14 mouse cellular contexts compared by ENCODE assay signal in genomic region chr8:109436056-109436455, GRCm38 (mm10). TPM values are rescaled to one million over a fixed set of nuclear protein-coding genes. Genes with fewer than 3 reads are reported as not detected.
DNase-seq lines count a peak whose midpoint lies in the region; ATAC-seq lines count a peak whose summit lies in the region.
"Had no signal": no experiment of that assay in that cellular context is flagged by ENCODE, and none has a peak within 500 bp of the region (broad histone marks: within the 10 kb centered on the region; RNA-seq: fewer than 3 reads in every experiment).

No protein-coding gene starts in this region.

- 85% methylated on average over 4 of the region's 4 CpGs for WGBS in lung, embryonic 15.5 days
- WGBS in forebrain, embryonic 12.5 days = 85% methylated on average over 4 of the region's 4 CpGs
- WGBS in hindbrain, embryonic 15.5 days = 86% methylated on average over 4 of the region's 4 CpGs
- WGBS in neural tube, embryonic 12.5 days = 87% methylated on average over 4 of the region's 4 CpGs
- WGBS in intestine, embryonic 16.5 days = 88% methylated on average over 4 of the region's 4 CpGs

- H3K4me1 ChIP-seq in lung, embryonic 15.5 days = peaks cover 4% of the 10 kb centered on the region; the same call in 1 of the 2 replicates
- H3K4me1 ChIP-seq in forebrain, embryonic 12.5 days = peaks cover 10% of the 10 kb centered on the region
- H3K4me1 ChIP-seq in hindbrain, embryonic 15.5 days (replicated peaks) = peaks cover 14% of the 10 kb centered on the region
- peaks cover 7% of the 10 kb centered on the region for H3K4me1 ChIP-seq in neural tube, embryonic 12.5 days
- H3K4me1 ChIP-seq in intestine, embryonic 16.5 days (ENCODE audit: control insufficient read depth, insufficient read depth, low read length) = no peaks in the 10 kb centered on the region
- H3K4me1 ChIP-seq: liver, embryonic 12.5 days had no signal

- H3K36me3 ChIP-seq in lung, embryonic 15.5 days = no peaks in the 10 kb centered on the region
- H3K36me3 ChIP-seq in forebrain, embryonic 12.5 days (replicated peaks) = no peaks in the 10 kb centered on the region
- H3K36me3 ChIP-seq in hindbrain, embryonic 15.5 days = no peaks in the 10 kb centered on the region
- H3K36me3 ChIP-seq in neural tube, embryonic 12.5 days = no peaks in the 10 kb centered on the region
- no peaks in the 10 kb centered on the region for H3K36me3 ChIP-seq in intestine, embryonic 16.5 days (ENCODE audit: control insufficient read depth, insufficient read depth, low read length)
- H3K36me3 ChIP-seq: liver, embryonic 12.5 days had no signal

- H3K27ac ChIP-seq in lung, embryonic 15.5 days = no peak overlapping the region
- H3K27ac ChIP-seq in forebrain, embryonic 12.5 days = peak overlapping the region; percentile 85
- peak overlapping the region; percentile 78 for H3K27ac ChIP-seq in hindbrain, embryonic 15.5 days (replicated peaks)
- no peak overlapping the region for H3K27ac ChIP-seq in neural tube, embryonic 12.5 days
- no peak overlapping the region for H3K27ac ChIP-seq in intestine, embryonic 16.5 days (ENCODE audit: low read length)
- H3K27ac ChIP-seq: liver, embryonic 12.5 days had no signal

- H3K4me2 ChIP-seq in lung, embryonic 15.5 days = peak overlapping the region; percentile 41; the same call in 1 of the 2 replicates
- no peak overlapping the region for H3K4me2 ChIP-seq in forebrain, embryonic 12.5 days
- H3K4me2 ChIP-seq in hindbrain, embryonic 15.5 days = peak overlapping the region; percentile 49; the same call in 1 of the 2 replicates
- peak overlapping the region; percentile 48; the same call in 1 of the 2 replicates for H3K4me2 ChIP-seq in neural tube, embryonic 12.5 days (replicated peaks)
- no peak overlapping the region for H3K4me2 ChIP-seq in intestine, embryonic 16.5 days (ENCODE audit: low read depth, low read length)
- H3K4me2 ChIP-seq: liver, embryonic 12.5 days had no signal

- no peaks in the 10 kb centered on the region for H3K27me3 ChIP-seq in lung, embryonic 15.5 days
- H3K27me3 ChIP-seq in forebrain, embryonic 12.5 days = peaks cover 9% of the 10 kb centered on the region; the same call in 1 of the 2 replicates
- H3K27me3 ChIP-seq in hindbrain, embryonic 15.5 days = no peaks in the 10 kb centered on the region; the same call in 1 of the 2 replicates
- H3K27me3 ChIP-seq in neural tube, embryonic 12.5 days (replicated peaks) = no peaks in the 10 kb centered on the region
- no peaks in the 10 kb centered on the region for H3K27me3 ChIP-seq in intestine, embryonic 16.5 days (replicated peaks; ENCODE audit: control insufficient read depth, insufficient read depth, low read length)
- H3K27me3 ChIP-seq: liver, embryonic 12.5 days had no signal

- DNase-seq in lung, postnatal 25 days (ENCODE audit: low spot score) = no peak
- no peak for DNase-seq in frontal cortex, adult 2 months (ENCODE audit: extremely low spot score in 1 of 2, low spot score in 1 of 2)
- DNase-seq: cerebellum, postnatal 14 days; thymus, adult 2 months had no signal

- peak overlapping the region; percentile 16; the same call in 1 of the 2 replicates for H3K4me3 ChIP-seq in lung, embryonic 15.5 days
- H3K4me3 ChIP-seq in forebrain, embryonic 12.5 days (replicated peaks) = no peak overlapping the region
- H3K4me3 ChIP-seq in hindbrain, embryonic 15.5 days = no peak overlapping the region
- H3K4me3 ChIP-seq in neural tube, embryonic 12.5 days = no peak overlapping the region
- no peak overlapping the region for H3K4me3 ChIP-seq in intestine, embryonic 16.5 days (ENCODE audit: low read length)
- H3K4me3 ChIP-seq: liver, embryonic 12.5 days had no signal

- H3K9me3 ChIP-seq in lung, embryonic 15.5 days = no peaks in the 10 kb centered on the region
- no peaks in the 10 kb centered on the region for H3K9me3 ChIP-seq in forebrain, embryonic 12.5 days
- H3K9me3 ChIP-seq in hindbrain, embryonic 15.5 days = no peaks in the 10 kb centered on the region
- no peaks in the 10 kb centered on the region for H3K9me3 ChIP-seq in neural tube, embryonic 12.5 days
- H3K9me3 ChIP-seq in intestine, embryonic 16.5 days (ENCODE audit: control insufficient read depth, low read length) = 0 out of 2 replicates have a peak, but pooled peaks cover 2% of the 10 kb centered on the region
- H3K9me3 ChIP-seq: liver, embryonic 12.5 days had no signal

- H3K9ac ChIP-seq in lung, embryonic 15.5 days = no peak overlapping the region
- no peak overlapping the region for H3K9ac ChIP-seq in forebrain, embryonic 12.5 days
- no peak overlapping the region for H3K9ac ChIP-seq in hindbrain, embryonic 15.5 days
- no peak overlapping the region for H3K9ac ChIP-seq in neural tube, embryonic 12.5 days
- no peak overlapping the region for H3K9ac ChIP-seq in intestine, embryonic 16.5 days (ENCODE audit: low read depth, low read length)
- H3K9ac ChIP-seq: liver, embryonic 12.5 days had no signal

- ATAC-seq in lung, embryonic 15.5 days (ENCODE audit: borderline replicate concordance, extremely low read depth, low FRiP score, low TSS enrichment) = no peak
- no peak for ATAC-seq in forebrain, embryonic 12.5 days (ENCODE audit: low FRiP score)
- ATAC-seq in hindbrain, embryonic 15.5 days (ENCODE audit: low FRiP score, low read depth) = no peak
- no peak for ATAC-seq in neural tube, embryonic 12.5 days (ENCODE audit: low FRiP score, low read depth)
- no peak for ATAC-seq in intestine, embryonic 16.5 days
- ATAC-seq: liver, embryonic 12.5 days; Patski had no signal

RNA-seq across cellular contexts. Expression of gene Pmfbp1, which starts 57.8 kb away (rescaled TPM):
- polyA plus RNA-seq in lung, embryonic 15.5 days (2015; fragmentation: Nextera tagmentation; extraction: Ambion mirVana) = not detected in 2 replicates
- 0.28 and 0.40 TPM in 2 replicates for polyA plus RNA-seq in forebrain, embryonic 12.5 days (2016; fragmentation: Nextera tagmentation; extraction: Ambion mirVana)
- 2.1 TPM in 2 replicates for polyA plus RNA-seq in hindbrain, embryonic 15.5 days (2015; fragmentation: Nextera tagmentation; extraction: Ambion mirVana)
- 1.7 and 1.8 TPM in 2 replicates for polyA plus RNA-seq in neural tube, embryonic 12.5 days (2016; fragmentation: Nextera tagmentation; extraction: Ambion mirVana)
- 0.11 and 0.26 TPM in 2 replicates for polyA plus RNA-seq in frontal cortex, adult 2 months (2012; rRNA removed)
- not detected in 2 replicates for polyA plus RNA-seq in intestine, embryonic 16.5 days (2015; fragmentation: Nextera tagmentation; extraction: Ambion mirVana)
- polyA plus RNA-seq: intestine, embryonic 14.5 days; large intestine, adult 2 months; liver, embryonic 12.5 days; Patski; spleen, adult 2 months; thymus, adult 2 months had no signal

Comparison
In these comparisons a context has a peak if more than half of its experiments do, and no peak if none do; other contexts are left out.
1. H3K27ac ChIP-seq: peak in forebrain, embryonic 12.5 days (single experiment) and hindbrain, embryonic 15.5 days (single experiment); none in lung, embryonic 15.5 days (single experiment), neural tube, embryonic 12.5 days (single experiment) and intestine, embryonic 16.5 days (single experiment).
2. H3K4me2 ChIP-seq: peak in lung, embryonic 15.5 days (single experiment), hindbrain, embryonic 15.5 days (single experiment) and neural tube, embryonic 12.5 days (single experiment); none in forebrain, embryonic 12.5 days (single experiment) and intestine, embryonic 16.5 days (single experiment).